Mouse (Mus musculus): Measurements from ENCODE around the gene Ralgps2. TPM values are rescaled to one million over a fixed set of nuclear protein-coding genes. Genes with fewer than 3 reads are reported as not detected.

Gene Ralgps2
- total RNA-seq, 2 experiments from 2014 or later: 9.3 to 11.4 TPM

- peak; percentile 28 to 31 for DNase-seq
Observed at GRCm38 (mm10) chr1:156955926-156956760, 16.7 kb upstream of the Ralgps2 start.

GRCm38 (mm10) chr1:156954216-156954615 is 14.8 kb upstream of the Ralgps2 start:
- DNase-seq: no peak

- no peak for DNase-seq
Observed at GRCm38 (mm10) chr1:156950354-156950753, 10.9 kb upstream of the Ralgps2 start.

GRCm38 (mm10) chr1:156940584-156940983 is 1.2 kb upstream of the Ralgps2 start:
- DNase-seq: no peak

- DNase-seq: no peak
Observed at GRCm38 (mm10) chr1:156940142-156940522, 706 bp upstream of the Ralgps2 start.

GRCm38 (mm10) chr1:156938705-156939242 is 652 bp downstream of the Ralgps2 start:
- peak; percentile 53 to 68 for DNase-seq

GRCm38 (mm10) chr1:156937436-156937835 is 2.0 kb downstream of the Ralgps2 start:
- no peak for DNase-seq

GRCm38 (mm10) chr1:156933712-156934111 is 5.7 kb downstream of the Ralgps2 start:
- DNase-seq: no peak

GRCm38 (mm10) chr1:156932036-156932774 is 7.2 kb downstream of the Ralgps2 start:
- no peak for DNase-seq

GRCm38 (mm10) chr1:156931106-156931870 is 8.1 kb downstream of the Ralgps2 start:
- DNase-seq: peak in 1 of 2 experiments; percentile 11

GRCm38 (mm10) chr1:156930263-156930662 is 9.2 kb downstream of the Ralgps2 start:
- no peak for DNase-seq

- DNase-seq: no peak
Observed at GRCm38 (mm10) chr1:156928255-156928654, 11.2 kb downstream of the Ralgps2 start.

- DNase-seq: no peak
Observed at GRCm38 (mm10) chr1:156923511-156923910, 15.9 kb downstream of the Ralgps2 start.

GRCm38 (mm10) chr1:156922921-156923320 is 16.5 kb downstream of the Ralgps2 start:
- DNase-seq: no peak

- DNase-seq: peak; percentile 30 to 49
Observed at GRCm38 (mm10) chr1:156921290-156921994, 18.0 kb downstream of the Ralgps2 start.

- DNase-seq: peak; percentile 54 to 72
Observed at GRCm38 (mm10) chr1:156917460-156917859, 22.0 kb downstream of the Ralgps2 start.

- DNase-seq: no peak
Observed at GRCm38 (mm10) chr1:156916361-156916760, 23.1 kb downstream of the Ralgps2 start.

- no peak for DNase-seq
Observed at GRCm38 (mm10) chr1:156914942-156915341, 24.5 kb downstream of the Ralgps2 start.

- DNase-seq: no peak
Observed at GRCm38 (mm10) chr1:156913190-156913589, 26.2 kb downstream of the Ralgps2 start.

- no peak for DNase-seq
Observed at GRCm38 (mm10) chr1:156910948-156911347, 28.5 kb downstream of the Ralgps2 start.

GRCm38 (mm10) chr1:156909866-156910265 is 29.6 kb downstream of the Ralgps2 start:
- no peak for DNase-seq

- no peak for DNase-seq
Observed at GRCm38 (mm10) chr1:156909265-156909664, 30.2 kb downstream of the Ralgps2 start.

Measured in heart, adult 18-20 months (tissue).